Mouse (Mus musculus) neutrophil, adult 5-6 weeks (primary cell): ENCODE data around the gene Smu1. TPM values are rescaled to one million over a fixed set of nuclear protein-coding genes. Genes with fewer than 3 reads are reported as not detected.
"Not testable (repeated sequence)": the region's sequence is repeated elsewhere in the genome, so short reads cannot be mapped to it uniquely, and the experiment has no call there.

ENCODE experiments used
- ATAC-seq: fragments of 151-379, 151-347 bp; 2 replicates; pipeline ENCODE4 v1.8.0; 2017; ENCODE audit warnings: mild to moderate bottlenecking, moderate TSS enrichment; ENCODE audit not compliant: insufficient number of reproducible peaks, poor library complexity, low FRiP score, severe bottlenecking; ENCODE audit errors: extremely low read depth
- total RNA-seq: library from RNA; stranded (forward); fragments of 200-1000 nt; gene quantifications from 2 replicates; pipeline ENCODE4 v1.2.3, GENCODE M21; 2017

The Smu1 gene
- total RNA-seq = 99.4 and 109 TPM in 2 replicates

DNA sequence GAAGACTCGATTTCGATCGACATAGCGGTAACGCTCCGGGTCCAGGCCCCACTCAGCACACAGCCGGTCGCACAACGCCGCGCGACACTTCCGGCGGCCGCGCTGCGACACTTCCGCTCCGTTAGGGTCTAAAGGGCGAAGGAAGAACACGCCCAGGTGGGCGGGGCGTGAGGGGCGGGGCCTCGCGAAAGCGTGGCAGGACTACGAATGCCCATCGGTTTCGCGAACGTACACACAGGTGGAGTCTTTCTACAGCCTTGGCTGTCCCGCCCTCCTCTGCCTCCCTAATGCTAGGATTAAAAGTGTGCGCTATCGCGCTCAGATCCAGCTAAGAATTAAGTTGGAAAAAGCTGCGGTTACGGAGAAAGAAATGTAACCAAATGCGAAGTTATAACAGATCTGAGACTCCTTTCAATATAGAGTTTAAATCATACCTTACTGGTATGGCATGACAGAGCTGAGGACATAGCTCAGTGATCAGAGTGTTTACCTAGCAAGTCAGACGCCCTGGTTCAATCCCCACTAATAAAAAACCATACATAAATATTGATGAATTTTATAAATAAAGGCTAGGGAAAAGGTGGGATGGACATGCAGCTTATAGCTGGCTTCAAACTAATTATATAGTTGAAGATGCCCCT is at the start of gene Smu1:
Gene Smu1, minus strand, starts transcription at position 144 of the 641 bp plus-strand sequence.
- ATAC-seq = peak; percentile 98

DNA sequence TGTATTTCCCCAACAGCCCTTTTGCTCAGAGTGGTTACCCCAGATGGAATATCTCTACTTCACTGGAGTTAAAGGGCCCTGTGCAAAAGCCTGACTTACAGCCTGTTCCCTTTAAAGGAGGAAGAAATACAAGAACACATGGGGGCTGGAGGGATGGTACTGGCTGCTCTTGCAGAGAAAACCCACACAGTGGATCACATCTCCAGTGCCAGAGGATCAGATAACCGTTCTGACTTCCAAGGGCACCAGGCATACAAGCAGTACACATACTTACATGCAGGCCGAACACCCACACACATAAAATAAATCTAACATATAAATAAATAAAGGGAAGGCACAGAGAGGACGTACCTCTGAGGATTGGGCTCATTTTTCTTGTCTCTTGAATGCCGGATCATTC is 49.7 kb upstream of the Smu1 start:
- ATAC-seq = no peak

DNA sequence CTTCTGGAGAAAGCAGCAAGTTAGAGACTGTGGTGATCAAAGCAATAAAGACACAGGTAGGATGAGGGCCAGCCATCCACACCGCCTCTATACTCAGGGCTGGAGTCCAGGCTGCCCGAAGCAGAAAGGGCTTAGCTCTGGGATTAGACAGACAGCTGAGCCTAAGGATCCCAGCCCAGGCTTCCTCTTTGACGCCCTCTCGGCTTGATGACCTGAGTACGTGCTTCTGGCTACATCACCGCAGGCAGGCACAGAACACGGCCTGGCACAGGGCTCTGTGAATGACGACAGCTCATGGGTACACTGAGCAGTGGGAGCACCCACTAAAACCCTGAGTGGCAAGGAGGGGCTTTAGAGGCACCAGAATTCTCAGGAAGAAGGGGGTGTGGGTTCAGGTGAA is 47.7 kb upstream of the Smu1 start:
- ATAC-seq = no peak

DNA sequence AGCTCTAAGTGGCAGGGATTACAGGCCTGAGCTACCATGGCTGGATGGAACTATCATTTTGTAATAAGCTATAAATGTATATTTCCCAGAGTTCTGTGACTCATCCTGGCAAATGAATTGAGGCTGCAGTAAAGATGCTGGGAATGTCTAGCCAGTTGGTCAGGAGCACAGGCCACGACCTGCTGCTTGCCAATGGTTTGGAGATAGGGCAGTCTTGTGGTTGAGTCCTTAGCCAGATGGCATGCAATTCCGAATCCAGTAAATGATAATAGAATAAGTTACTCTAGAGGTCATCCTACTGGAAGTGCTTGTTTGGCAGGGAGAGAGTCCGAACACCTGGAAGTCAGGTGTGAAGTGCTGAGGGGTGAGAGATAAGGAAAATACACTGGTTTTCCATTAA is 45.1 kb upstream of the Smu1 start:
- no peak for ATAC-seq

DNA sequence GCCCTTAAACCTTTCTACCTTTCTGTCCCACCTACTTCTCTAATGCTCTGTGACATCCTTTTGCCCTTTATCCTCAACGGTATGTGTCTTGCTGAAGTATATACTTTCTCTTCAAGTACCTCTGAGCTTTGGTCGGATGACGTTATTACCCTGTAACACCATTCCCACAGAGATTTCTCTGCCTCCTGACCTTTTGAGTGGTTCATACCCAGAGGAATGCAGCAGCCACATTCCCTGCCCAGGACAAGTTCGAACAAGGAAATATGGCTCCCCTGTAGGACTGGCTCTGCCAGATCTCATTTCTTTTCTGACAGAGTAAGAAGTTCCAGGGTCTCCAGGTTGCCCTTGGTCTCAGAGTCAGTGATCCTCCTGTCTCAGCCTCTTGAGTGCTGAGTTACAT is 44.2 kb upstream of the Smu1 start:
- ATAC-seq = no peak

DNA sequence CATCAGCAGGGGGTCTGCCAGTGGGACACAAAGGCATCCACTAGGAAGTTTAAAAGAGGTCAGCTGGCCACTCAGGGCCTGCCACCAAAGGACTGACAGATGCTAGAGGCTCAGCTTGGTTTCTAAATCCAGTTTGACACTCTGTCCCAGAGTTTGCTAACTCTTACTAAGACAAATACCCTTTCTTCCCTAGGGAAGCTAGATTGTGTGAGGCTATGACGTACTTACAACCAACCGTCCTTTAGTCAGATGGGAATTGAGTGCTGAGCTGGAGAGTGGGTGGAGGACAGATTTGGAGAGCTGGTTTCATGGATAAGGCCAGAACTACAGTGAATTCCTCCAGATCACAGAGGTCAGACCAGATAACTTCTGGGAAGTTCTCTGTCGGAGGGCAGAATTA is 43.1 kb upstream of the Smu1 start:
- no peak for ATAC-seq

DNA sequence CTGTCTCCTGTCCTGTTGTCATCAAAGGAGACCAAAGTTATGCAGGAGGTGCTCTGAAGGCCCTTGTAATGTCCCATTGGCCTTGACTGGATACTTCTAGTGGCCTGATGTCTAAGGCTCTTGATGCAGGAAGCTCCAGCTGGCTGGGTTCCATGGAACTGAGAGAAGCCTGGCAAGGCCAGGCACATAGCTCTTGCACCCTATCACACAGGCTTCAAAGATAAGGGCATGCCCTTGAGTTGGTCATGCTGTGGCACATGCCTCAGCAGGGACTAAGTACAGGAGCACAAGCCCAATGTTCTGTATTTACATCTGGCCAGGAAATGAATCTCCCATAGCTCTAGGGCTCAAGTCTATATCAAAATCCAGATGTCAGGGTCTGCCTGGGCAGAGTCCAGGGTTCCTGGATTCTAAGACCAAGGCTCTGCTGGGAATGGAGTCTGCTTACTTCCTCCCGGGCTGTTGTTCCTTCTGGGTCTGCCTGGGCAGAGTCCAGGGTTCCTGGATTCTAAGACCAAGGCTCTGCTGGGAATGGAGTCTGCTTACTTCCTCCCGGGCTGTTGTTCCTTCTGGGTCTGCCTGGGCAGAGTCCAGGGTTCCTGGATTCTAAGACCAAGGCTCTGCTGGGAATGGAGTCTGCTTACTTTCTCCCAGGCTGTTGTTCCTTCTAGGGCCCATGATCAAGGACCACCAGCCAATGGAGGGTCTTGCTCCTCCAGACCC is 41.3 kb upstream of the Smu1 start:
- not testable (repeated sequence) for ATAC-seq

DNA sequence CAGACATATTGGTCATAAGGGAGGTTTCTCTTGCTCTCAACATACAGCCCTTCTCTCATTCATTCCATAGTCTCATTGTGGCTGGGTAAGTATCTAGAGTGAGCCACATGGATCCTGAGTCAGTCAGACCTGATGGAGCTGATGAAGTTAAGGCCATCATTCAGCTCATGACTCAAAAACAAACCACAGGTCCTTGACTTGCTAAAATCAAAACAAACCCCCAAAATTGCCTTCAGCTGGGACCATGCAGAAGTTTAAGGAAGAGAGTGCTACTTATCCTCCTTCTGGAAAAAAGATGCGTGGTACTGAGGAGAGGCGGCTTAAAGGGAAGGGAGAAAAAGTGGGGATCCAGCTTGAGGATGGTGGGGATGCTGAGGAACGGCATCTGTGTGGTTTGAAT is 38.0 kb upstream of the Smu1 start:
- ATAC-seq = no peak

DNA sequence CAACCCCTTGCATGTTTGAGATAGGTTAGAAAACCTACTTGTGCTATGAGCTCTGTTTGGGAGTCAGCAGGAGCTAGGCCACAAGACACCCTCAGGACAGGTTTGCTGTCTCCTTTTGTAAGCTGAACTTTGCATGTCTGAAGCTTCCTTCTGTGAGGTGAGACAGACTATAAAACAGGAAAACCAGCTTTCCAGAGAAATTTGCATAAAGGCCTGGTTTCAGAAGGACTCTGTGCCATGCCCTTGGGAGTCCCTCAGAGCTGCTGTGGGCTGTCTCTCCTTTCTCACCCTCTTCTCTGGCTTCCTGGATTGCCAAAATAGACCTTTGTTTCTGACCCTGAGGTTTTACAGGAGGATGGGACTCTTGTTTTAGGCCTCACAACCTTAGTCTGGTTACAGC is 36.6 kb upstream of the Smu1 start:
- ATAC-seq = no peak

DNA sequence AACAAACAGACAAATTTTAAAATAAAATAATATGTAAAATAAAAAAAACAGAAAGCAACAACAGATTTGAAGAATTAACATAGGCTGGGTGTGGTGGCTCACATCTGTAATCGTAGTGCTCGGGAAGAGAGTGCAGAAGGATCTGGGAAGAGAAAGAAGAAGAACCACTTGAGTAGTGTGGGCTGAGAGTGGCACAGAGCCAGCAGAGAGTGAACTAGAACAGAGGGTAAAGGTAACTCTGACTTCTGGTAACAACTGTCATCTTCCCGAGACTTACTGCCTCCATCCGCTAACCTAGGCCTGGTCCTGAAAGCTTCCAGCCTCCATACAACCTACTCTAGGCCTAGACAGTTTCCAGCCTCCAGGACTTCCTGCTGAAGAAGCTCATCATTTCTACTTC is 33.5 kb upstream of the Smu1 start:
- no peak for ATAC-seq

DNA sequence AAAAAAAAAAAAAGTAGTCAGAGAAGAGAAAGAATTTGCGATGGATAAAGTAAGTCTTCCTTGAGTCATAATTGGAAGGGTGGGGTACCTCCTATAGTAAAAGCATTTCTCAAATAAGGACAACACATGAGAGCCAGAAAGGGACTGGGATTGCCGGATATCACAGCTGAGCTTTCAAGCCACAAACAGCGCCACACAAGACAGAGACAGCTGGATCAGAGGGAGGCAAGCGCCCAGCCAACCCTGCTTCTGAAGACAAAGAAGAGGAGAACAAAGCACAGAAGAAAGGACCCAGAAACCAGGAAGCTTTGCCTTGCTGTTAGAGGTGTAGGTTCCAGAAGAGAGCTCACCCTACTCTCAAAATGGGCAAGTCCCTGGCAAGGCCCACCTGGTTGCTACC is 28.9 kb upstream of the Smu1 start:
- no peak for ATAC-seq

DNA sequence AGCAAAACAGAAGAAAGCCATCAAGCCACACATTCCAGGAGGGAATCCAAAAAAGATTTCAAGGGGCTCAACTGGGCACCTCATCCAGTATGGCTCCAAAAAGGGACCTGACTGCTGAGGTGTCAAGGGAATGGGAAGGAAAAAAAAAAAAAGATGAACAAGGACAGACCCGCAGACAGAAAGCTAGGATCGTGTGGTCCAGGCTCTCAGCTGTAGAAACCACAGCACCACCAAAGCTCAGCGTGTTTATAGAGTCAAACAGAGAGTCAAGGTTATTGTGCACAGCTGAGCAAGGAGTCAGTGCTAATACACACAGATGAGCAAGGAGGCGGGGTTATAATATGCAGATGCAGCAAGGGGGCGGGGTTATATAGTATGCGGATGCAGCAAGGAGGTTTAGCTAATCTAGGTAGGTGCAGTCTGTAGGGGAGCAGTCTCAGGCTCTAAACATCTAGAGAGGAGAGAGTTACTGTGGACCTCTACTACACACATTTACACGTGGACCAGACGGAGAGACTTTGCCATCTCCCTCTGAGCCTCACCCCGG is 28.0 kb upstream of the Smu1 start:
- ATAC-seq = no peak

DNA sequence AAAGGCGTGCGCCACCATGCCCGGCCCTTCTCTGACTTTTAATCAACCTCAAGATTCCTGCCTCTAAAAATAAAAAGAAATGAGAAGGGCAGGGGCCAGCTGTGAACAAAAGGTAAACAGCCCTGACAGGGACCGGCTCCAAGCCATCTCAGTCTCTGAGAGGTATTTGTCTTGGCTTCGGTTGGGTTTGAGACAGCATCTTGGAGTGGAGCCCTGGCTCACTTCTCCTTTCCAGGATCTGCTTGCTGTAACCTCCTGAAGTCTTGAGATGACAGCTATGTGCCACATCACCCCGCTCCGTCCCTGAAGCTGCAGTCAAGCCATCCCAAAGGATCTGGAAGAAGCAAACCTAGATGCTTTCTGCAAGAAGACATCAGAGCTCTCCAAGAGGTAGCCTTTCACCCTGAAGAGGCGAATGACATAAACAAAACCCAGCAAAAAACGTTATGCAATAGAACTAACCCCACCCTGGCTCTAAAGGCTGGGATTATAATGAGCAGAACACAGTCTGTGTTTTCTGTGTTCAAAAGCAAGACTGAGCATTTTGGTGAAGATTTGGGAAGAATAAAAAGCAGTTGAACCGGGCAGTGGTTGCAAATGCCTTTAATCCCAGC is 26.9 kb upstream of the Smu1 start:
- no peak for ATAC-seq

DNA sequence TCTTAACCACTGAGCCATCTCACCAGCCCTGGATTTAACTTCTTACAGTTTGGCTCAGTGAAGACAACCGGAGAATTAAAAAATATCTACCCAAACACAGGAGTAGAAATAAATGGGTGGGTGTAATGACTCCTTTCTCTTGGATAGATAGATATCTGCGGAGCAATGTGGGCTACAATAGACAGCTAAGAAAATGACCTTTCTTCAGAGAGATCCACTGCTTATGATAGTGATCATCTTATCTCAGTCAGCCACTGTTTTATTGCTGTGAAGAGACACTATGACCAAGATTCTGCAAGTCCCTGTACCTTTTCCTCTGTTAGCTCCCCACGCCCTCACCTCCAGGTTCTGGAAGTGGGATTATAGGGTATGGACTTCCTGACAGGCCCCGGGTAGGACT is 25.3 kb upstream of the Smu1 start:
- no peak for ATAC-seq

DNA sequence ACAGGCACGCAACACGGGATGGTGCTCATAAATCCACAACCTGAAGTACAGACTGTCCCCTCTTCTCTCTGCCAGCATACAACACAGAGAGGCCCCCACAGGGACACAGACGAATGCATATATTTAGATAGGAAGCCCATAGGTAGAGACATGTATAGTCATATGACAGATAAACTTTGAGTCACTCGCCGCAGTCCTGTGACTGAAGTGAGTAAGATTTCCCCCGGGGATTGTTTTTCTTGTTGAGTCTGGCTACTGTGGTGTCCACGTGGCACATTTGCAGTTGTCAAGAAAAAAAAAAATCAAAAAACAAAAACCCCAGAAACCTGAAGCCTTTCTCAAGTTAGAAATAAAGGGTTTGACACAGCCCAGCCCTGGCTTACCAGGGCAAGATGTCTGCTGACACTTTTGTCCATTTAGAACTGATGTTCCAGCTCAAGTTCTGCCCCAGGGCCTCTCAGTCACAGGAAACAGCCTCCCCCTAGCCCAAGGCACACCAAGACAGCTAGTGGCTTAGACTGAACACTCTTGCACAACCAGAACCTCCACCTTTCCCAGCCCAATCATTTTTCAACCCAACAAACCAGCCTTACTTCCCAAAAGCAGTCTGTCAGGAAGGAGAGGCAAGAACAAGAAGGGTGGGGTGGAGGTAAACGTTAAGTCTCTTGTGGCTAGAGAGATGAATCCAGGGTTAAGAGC is 24.2 kb upstream of the Smu1 start:
- peak; percentile 45 for ATAC-seq

DNA sequence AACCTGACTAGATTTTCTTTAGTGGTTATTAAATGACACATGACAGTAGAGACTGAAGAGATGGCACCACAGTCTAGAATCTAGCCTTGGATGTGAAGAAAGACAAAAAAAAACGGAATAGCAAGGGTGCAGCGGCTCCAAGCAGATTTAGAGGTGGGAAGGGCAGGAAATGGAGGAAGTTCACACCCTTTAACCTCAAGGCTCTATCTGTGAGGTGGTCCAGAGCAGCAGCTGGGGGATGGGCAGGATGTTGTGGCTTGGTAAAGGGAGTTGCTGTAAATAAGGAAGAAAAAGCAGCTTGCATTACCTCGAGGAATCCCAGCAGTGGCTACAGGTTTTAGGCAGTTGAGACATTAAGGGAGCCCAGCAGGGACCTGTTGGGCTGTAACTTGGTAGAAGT is 23.4 kb upstream of the Smu1 start:
- ATAC-seq = peak; percentile 50

DNA sequence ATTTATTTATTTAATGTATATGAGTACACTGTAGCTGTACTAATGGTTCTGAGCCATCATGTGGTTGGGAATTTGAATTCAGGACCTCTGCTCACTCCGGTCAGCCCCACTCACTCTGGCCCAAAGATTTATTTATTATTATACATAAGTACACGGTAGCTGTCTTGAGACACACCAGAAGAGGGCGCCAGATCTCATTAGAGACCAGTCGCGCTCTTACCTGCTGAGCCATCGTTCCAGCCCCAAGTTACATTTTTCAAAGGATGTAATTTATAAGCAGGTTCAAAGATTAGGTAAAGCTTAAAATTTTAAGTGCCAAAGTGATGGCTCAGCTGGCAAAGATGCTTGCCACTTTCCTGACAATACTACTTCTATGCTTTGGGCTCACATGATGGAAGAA is 20.9 kb upstream of the Smu1 start:
- ATAC-seq = no peak

DNA sequence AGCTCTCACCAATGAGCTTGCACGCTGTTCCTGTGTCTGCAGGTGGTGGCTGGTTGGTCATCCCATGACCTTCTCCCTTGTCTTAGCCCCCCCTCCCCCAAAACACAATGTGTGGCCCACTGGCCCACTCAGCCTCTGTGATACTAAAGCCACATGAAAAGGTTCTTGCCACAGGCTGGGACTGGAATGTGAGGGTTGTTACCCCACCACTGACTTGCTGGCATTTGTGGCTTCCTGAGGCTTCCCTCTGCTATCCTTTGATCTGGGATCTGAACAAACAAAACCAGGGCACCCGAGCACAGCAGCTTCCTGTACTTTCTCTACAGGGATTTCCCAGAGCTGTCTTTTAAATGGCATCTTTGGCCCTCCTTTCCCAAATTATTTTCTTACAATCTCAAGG is 19.4 kb upstream of the Smu1 start:
- no peak for ATAC-seq

DNA sequence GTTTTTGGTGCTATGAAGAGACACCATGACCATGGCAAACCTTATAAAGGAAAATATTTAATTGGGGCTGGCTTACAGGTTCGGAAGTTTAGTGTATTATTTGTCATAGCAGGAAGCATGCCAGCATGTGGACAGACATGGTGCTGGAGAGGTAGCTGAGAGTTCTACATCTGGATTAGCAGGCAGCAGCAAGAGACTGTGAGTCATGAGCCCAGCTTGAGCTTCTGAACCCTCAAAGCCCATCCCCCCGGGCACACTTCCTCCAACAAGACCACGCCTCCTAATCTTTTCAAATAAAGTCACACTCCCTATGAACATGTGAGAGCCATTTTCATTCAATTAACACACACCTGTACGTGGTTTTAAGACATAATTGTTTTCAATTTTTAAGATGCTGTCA is 18.7 kb upstream of the Smu1 start:
- ATAC-seq = no peak
